Mouse (Mus musculus): ENCODE measurements around the gene Mycbp. TPM values are rescaled to one million over a fixed set of nuclear protein-coding genes. Genes with fewer than 3 reads are reported as not detected.
"Not testable (repeated sequence)": the region's sequence is repeated elsewhere in the genome, so short reads cannot be mapped to it uniquely, and the experiment has no call there.

Mycbp gene
- polyA plus RNA-seq, 1 experiment = 15.7 TPM

DNA sequence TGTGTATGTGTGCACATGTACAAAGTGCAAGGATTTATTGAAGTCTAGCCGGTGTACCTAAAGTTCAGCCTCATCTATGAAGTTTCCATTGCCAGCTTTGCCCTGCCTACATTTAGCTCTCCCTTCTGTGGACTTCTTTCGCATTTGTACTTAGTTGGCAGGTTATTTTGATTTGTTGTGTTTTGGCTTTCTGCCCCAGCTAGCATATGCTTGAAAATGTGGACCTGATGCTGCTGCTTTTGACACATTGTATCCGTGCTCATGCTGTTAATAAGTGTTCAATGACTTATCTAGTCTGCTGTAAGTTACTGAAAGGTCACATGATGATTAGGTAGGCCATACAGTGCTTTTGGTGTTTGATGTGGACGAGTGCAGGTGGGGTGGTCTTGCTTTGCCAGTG is 29.7 kb downstream of the Mycbp start:
- H3K4me3 ChIP-seq (replicated peaks; ENCODE audit: extremely low read depth, low read depth, low read length) = no peak overlapping the region
- 86% methylated on average over 4 of the region's 4 CpGs for WGBS
- H3K4me1 ChIP-seq (ENCODE audit: control insufficient read depth, insufficient read depth, low read length) = no peaks in the 10 kb centered on the region
- DNase-seq = no peak
- TF ChIP-seq POLR2A (IDR thresholded peaks at IDR 0.05; ENCODE audit: borderline replicate concordance, extremely low read depth, low read depth, low read length) (no peak), CTCF (IDR thresholded peaks at IDR 0.05; ENCODE audit: insufficient read depth, low read length) (no peak)

GRCm38 (mm10) chr4:123936059-123936458 is 31.4 kb downstream of the Mycbp start:
- no peak for DNase-seq

GRCm38 (mm10) chr4:123939838-123940237 is 35.2 kb downstream of the Mycbp start:
- TF ChIP-seq CTCF (IDR thresholded peaks at IDR 0.05; ENCODE audit: insufficient read depth, low read length) (peak; percentile 38), POLR2A (IDR thresholded peaks at IDR 0.05; ENCODE audit: borderline replicate concordance, extremely low read depth, low read depth, low read length) (no peak)
- H3K4me3 ChIP-seq (replicated peaks; ENCODE audit: extremely low read depth, low read depth, low read length) = no peak overlapping the region
- 4% methylated on average over 4 of the region's 4 CpGs for WGBS
- peak; percentile 67 for DNase-seq
- H3K4me1 ChIP-seq (ENCODE audit: control insufficient read depth, insufficient read depth, low read length) = no peaks in the 10 kb centered on the region

More at GRCm38 (mm10) chr4:123936059-123936458, 31.4 kb downstream of the Mycbp start:
- no peak overlapping the region for H3K4me3 ChIP-seq (replicated peaks; ENCODE audit: extremely low read depth, low read depth, low read length)
- WGBS = 91% methylated on average over 7 of the region's 7 CpGs
- TF ChIP-seq CTCF (IDR thresholded peaks at IDR 0.05; ENCODE audit: insufficient read depth, low read length) (no peak), POLR2A (IDR thresholded peaks at IDR 0.05; ENCODE audit: borderline replicate concordance, extremely low read depth, low read depth, low read length) (no peak)
- H3K4me1 ChIP-seq (ENCODE audit: control insufficient read depth, insufficient read depth, low read length) = no peaks in the 10 kb centered on the region

DNA sequence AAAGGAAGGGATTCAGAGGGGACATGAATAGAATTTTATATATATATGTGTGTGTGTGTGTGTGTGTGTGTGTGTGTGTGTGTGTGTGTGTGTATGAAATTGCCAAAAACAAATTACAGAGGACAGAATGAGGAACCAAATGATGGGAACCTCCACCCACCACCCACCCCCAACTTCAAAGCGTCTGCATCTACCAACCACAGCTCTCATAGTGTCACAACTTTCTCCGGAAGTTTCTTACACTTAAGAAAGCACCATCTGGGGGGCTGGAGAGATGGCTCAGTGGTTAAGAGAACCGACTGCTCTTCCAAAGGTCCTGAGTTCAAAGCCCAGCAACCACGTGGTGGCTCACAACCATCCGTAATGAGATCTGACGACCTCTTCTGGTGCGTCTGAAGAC is 36.2 kb downstream of the Mycbp start:
- H3K4me3 ChIP-seq (replicated peaks; ENCODE audit: extremely low read depth, low read depth, low read length); H3K4me1 ChIP-seq (ENCODE audit: control insufficient read depth, insufficient read depth, low read length); DNase-seq: not testable (repeated sequence)
- WGBS = 53% methylated on average over 7 of the region's 7 CpGs

GRCm38 (mm10) chr4:123946701-123947100 is 42.1 kb downstream of the Mycbp start:
- 74% methylated on average over 4 of the region's 4 CpGs for WGBS
- no peak for DNase-seq
- Histone ChIP-seq H3K4me3 (replicated peaks; ENCODE audit: extremely low read depth, low read depth, low read length) (no peak overlapping the region), H3K4me1 (ENCODE audit: control insufficient read depth, insufficient read depth, low read length) (no peaks in the 10 kb centered on the region)
- TF ChIP-seq POLR2A (IDR thresholded peaks at IDR 0.05; ENCODE audit: borderline replicate concordance, extremely low read depth, low read depth, low read length) (no peak), CTCF (IDR thresholded peaks at IDR 0.05; ENCODE audit: insufficient read depth, low read length) (no peak)

DNA sequence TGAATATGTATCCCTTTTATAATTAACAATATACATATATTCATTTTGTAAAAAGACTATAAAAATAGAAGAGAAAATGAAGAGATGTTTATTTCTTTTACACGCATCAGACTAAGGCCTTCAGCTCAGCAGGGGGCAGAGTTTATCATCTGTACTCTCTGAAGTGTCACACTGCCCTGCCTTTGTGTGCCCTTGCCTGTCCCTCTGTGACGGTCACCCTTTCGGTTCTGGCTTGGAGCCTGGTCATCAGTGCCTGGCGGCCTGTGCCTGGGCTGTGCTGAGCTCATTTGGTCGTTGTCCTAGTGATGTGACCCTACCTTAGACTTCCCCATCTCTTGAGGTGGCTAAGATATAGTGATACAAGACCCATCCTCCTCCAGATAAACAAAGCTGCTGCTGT is 42.5 kb downstream of the Mycbp start:
- no peak for DNase-seq
- 42% methylated on average over 5 of the region's 5 CpGs for whole genome bisulfite sequencing
- no peak overlapping the region for H3K4me3 ChIP-seq (replicated peaks; ENCODE audit: extremely low read depth, low read depth, low read length)
- TF ChIP-seq CTCF (IDR thresholded peaks at IDR 0.05; ENCODE audit: insufficient read depth, low read length) = no peak
- TF ChIP-seq POLR2A (IDR thresholded peaks at IDR 0.05; ENCODE audit: borderline replicate concordance, extremely low read depth, low read depth, low read length) = no peak
- H3K4me1 ChIP-seq (ENCODE audit: control insufficient read depth, insufficient read depth, low read length) = no peaks in the 10 kb centered on the region

- Histone ChIP-seq H3K4me3 (replicated peaks; ENCODE audit: extremely low read depth, low read depth, low read length) (no peak overlapping the region), H3K4me1 (ENCODE audit: control insufficient read depth, insufficient read depth, low read length) (no peaks in the 10 kb centered on the region)
- no peak for TF ChIP-seq CTCF (IDR thresholded peaks at IDR 0.05; ENCODE audit: insufficient read depth, low read length)
- no peak for TF ChIP-seq POLR2A (IDR thresholded peaks at IDR 0.05; ENCODE audit: borderline replicate concordance, extremely low read depth, low read depth, low read length)
- no peak for DNase-seq
- 81% methylated on average over 6 of the region's 6 CpGs for WGBS
Measured at GRCm38 (mm10) chr4:123948901-123949300, 44.3 kb downstream of the Mycbp start.

DNA sequence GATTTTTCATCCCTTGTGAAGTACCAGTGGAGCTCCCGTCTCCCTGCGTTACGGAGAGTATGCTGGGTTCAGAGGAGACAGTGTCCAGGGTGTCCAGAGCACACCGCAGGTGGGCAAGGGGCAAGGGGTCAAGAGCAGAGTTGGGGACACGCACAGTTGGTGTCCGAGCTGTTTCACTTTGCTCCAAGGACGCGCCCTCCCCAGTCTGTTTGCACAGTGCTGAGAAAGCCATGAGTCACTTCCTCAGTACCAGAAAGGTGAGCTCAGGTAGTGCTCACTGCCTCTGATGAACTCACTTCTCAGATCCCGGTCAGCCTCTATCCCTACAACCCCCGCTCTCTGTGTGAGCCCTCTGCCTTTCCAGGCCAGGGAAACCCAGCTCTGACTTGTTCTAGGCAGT is 45.0 kb downstream of the Mycbp start:
- H3K4me1 ChIP-seq (ENCODE audit: control insufficient read depth, insufficient read depth, low read length) = no peaks in the 10 kb centered on the region
- 59% methylated on average over 10 of the region's 10 CpGs for WGBS
- no peak for DNase-seq
- H3K4me3 ChIP-seq (replicated peaks; ENCODE audit: extremely low read depth, low read depth, low read length) = no peak overlapping the region
- no peak for TF ChIP-seq CTCF (IDR thresholded peaks at IDR 0.05; ENCODE audit: insufficient read depth, low read length)
- no peak for TF ChIP-seq POLR2A (IDR thresholded peaks at IDR 0.05; ENCODE audit: borderline replicate concordance, extremely low read depth, low read depth, low read length)

GRCm38 (mm10) chr4:123952059-123952458 is 47.4 kb downstream of the Mycbp start:
- DNase-seq = no peak
- H3K4me3 ChIP-seq (replicated peaks; ENCODE audit: extremely low read depth, low read depth, low read length) = no peak overlapping the region
- no peak for TF ChIP-seq CTCF (IDR thresholded peaks at IDR 0.05; ENCODE audit: insufficient read depth, low read length)
- TF ChIP-seq POLR2A (IDR thresholded peaks at IDR 0.05; ENCODE audit: borderline replicate concordance, extremely low read depth, low read depth, low read length) = no peak
- 48% methylated on average over 7 of the region's 8 CpGs for WGBS
- no peaks in the 10 kb centered on the region for H3K4me1 ChIP-seq (ENCODE audit: control insufficient read depth, insufficient read depth, low read length)

- peak; percentile 69 for DNase-seq
- H3K4me1 ChIP-seq (ENCODE audit: control insufficient read depth, insufficient read depth, low read length) = no peaks in the 10 kb centered on the region
- TF ChIP-seq CTCF (IDR thresholded peaks at IDR 0.05; ENCODE audit: insufficient read depth, low read length) (peak; percentile 24; the same call in 1 of the 2 replicates), POLR2A (IDR thresholded peaks at IDR 0.05; ENCODE audit: borderline replicate concordance, extremely low read depth, low read depth, low read length) (no peak)
- H3K4me3 ChIP-seq (replicated peaks; ENCODE audit: extremely low read depth, low read depth, low read length) = no peak overlapping the region
- WGBS = 5% methylated on average over 31 of the region's 31 CpGs
Measured at GRCm38 (mm10) chr4:123956703-123957491, 52.3 kb downstream of the Mycbp start.

All from lung, adult 2 months (tissue).